Mouse (Mus musculus): ENCODE data around the gene Ube2j1. TPM values are rescaled to one million over a fixed set of nuclear protein-coding genes. Genes with fewer than 3 reads are reported as not detected.
"Not testable (repeated sequence)": the region's sequence is repeated elsewhere in the genome, so short reads cannot be mapped to it uniquely, and the experiment has no call there.

Gene Ube2j1
- polyA plus RNA-seq, 1 experiment: 46.6 TPM

- TF ChIP-seq POLR2A (IDR thresholded peaks at IDR 0.05; ENCODE audit: borderline replicate concordance, extremely low read depth, insufficient read depth, insufficient read length, poor library complexity, severe bottlenecking) (no peak), CTCF (IDR thresholded peaks at IDR 0.05; ENCODE audit: borderline replicate concordance, extremely low read depth, insufficient read depth, insufficient read length) (peak; percentile 9; the same call in 1 of the 2 replicates)
- no peak for DNase-seq (ENCODE audit: low read depth)
Observed at GRCm38 (mm10) chr4:32994168-32994567, 37.0 kb upstream of the Ube2j1 start.

DNA sequence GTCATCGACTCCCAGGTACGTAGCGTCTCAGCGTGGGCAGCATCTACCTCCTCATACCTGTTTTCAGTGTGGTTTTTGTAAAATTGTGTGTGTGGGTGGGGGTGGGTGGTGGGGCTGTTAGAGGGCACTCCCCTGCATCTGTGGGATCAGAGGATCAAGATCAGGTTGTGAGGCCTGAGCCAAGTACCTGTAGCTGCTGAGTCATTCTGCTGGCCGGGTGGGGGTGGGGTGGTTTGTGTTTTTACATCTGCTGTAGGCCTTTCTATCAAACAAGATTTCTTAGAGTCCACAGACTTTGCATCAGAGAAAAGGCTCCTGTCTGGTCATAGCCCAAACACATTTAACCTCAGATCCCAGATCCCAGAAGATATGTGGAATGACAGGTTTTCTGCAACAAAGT is 35.1 kb upstream of the Ube2j1 start:
- no peak for DNase-seq (ENCODE audit: low read depth)
- no peak for TF ChIP-seq CTCF (IDR thresholded peaks at IDR 0.05; ENCODE audit: borderline replicate concordance, extremely low read depth, insufficient read depth, insufficient read length)
- TF ChIP-seq POLR2A (IDR thresholded peaks at IDR 0.05; ENCODE audit: borderline replicate concordance, extremely low read depth, insufficient read depth, insufficient read length, poor library complexity, severe bottlenecking): no peak

DNA sequence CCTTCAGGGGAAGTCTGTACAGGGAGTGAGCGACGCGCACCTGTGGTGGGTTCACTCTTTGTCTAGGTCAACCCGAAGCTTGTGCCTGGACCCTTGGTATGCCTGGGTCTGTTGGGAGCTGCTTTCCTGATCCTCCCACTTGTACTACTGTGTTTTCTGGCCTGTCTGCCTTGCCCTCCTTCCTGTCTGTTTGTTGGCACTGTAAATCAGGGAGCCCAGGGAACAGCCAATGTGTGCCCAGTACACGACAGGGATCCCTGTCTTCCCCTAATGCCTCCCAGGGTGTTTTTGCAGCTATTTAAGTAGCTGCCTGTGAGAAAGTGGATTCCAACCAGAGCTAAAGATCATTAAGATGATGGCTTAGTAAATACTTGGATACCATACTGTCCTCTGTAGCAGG is 33.6 kb upstream of the Ube2j1 start:
- no peak for DNase-seq (ENCODE audit: low read depth)

GRCm38 (mm10) chr4:32998996-32999395 is 32.2 kb upstream of the Ube2j1 start:
- no peak for DNase-seq (ENCODE audit: low read depth)
- TF ChIP-seq POLR2A (IDR thresholded peaks at IDR 0.05; ENCODE audit: borderline replicate concordance, extremely low read depth, insufficient read depth, insufficient read length, poor library complexity, severe bottlenecking) (no peak), CTCF (IDR thresholded peaks at IDR 0.05; ENCODE audit: borderline replicate concordance, extremely low read depth, insufficient read depth, insufficient read length) (no peak)

More for the DNA sequence above, 33.6 kb upstream of the Ube2j1 start:
- no peak for TF ChIP-seq CTCF (IDR thresholded peaks at IDR 0.05; ENCODE audit: borderline replicate concordance, extremely low read depth, insufficient read depth, insufficient read length)
- no peak for TF ChIP-seq POLR2A (IDR thresholded peaks at IDR 0.05; ENCODE audit: borderline replicate concordance, extremely low read depth, insufficient read depth, insufficient read length, poor library complexity, severe bottlenecking)

DNA sequence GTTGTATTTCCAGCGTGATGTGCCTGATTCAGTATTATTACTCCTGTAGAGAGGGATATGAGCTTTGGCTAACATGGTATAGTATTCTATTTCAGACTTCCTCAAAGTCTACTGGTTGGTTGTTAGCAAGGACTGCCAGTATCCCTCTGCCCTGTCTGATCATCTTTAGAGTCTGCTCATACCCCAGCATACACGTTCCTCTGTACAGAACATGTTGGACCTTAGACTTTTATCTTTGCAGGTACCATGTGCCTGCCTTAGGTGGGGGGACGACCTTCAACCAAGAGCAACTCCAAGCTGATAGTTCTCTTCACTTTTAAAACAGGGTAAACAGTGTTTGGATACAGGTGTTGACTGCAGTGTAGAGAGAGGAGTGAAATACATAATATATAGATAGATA is 29.1 kb upstream of the Ube2j1 start:
- TF ChIP-seq POLR2A (IDR thresholded peaks at IDR 0.05; ENCODE audit: borderline replicate concordance, extremely low read depth, insufficient read depth, insufficient read length, poor library complexity, severe bottlenecking) (no peak), CTCF (IDR thresholded peaks at IDR 0.05; ENCODE audit: borderline replicate concordance, extremely low read depth, insufficient read depth, insufficient read length) (no peak)
- DNase-seq (ENCODE audit: low read depth): no peak

- DNase-seq (ENCODE audit: low read depth): not testable (repeated sequence)
Observed at GRCm38 (mm10) chr4:33005595-33006470, 25.4 kb upstream of the Ube2j1 start.

- TF ChIP-seq CTCF (IDR thresholded peaks at IDR 0.05; ENCODE audit: borderline replicate concordance, extremely low read depth, insufficient read depth, insufficient read length): no peak
- no peak for TF ChIP-seq POLR2A (IDR thresholded peaks at IDR 0.05; ENCODE audit: borderline replicate concordance, extremely low read depth, insufficient read depth, insufficient read length, poor library complexity, severe bottlenecking)
- DNase-seq (ENCODE audit: low read depth): no peak
Observed at GRCm38 (mm10) chr4:33006844-33007243, 24.4 kb upstream of the Ube2j1 start.

GRCm38 (mm10) chr4:33007443-33008217 is 23.6 kb upstream of the Ube2j1 start:
- no peak for DNase-seq (ENCODE audit: low read depth)
- no peak for TF ChIP-seq CTCF (IDR thresholded peaks at IDR 0.05; ENCODE audit: borderline replicate concordance, extremely low read depth, insufficient read depth, insufficient read length)
- TF ChIP-seq POLR2A (IDR thresholded peaks at IDR 0.05; ENCODE audit: borderline replicate concordance, extremely low read depth, insufficient read depth, insufficient read length, poor library complexity, severe bottlenecking): no peak

DNA sequence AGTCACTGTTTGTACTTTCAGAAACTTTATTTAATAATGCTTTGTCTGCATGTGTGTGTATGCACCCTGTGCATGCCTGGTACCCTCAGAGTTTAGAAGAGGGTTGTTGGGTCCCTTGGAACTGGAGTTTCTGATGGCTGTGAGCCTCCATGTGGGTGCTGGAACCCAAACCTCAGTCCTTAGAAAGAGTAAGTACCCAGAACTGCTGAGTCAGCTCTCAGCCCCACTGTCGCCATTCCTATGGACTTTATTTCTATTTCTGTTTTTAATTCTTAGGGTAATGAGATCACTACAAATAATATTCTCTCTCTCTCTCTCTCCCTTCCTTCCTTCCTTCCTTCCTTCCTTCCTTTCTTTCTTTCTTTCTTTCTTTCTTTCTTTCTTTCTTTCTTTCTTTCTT is 21.1 kb upstream of the Ube2j1 start:
- TF ChIP-seq CTCF (IDR thresholded peaks at IDR 0.05; ENCODE audit: borderline replicate concordance, extremely low read depth, insufficient read depth, insufficient read length): no peak
- no peak for TF ChIP-seq POLR2A (IDR thresholded peaks at IDR 0.05; ENCODE audit: borderline replicate concordance, extremely low read depth, insufficient read depth, insufficient read length, poor library complexity, severe bottlenecking)

GRCm38 (mm10) chr4:33012484-33012883 is 18.7 kb upstream of the Ube2j1 start:
- DNase-seq (ENCODE audit: low read depth): no peak
- no peak for TF ChIP-seq CTCF (IDR thresholded peaks at IDR 0.05; ENCODE audit: borderline replicate concordance, extremely low read depth, insufficient read depth, insufficient read length)
- no peak for TF ChIP-seq POLR2A (IDR thresholded peaks at IDR 0.05; ENCODE audit: borderline replicate concordance, extremely low read depth, insufficient read depth, insufficient read length, poor library complexity, severe bottlenecking)

More for the DNA sequence above, 21.1 kb upstream of the Ube2j1 start:
- no peak for DNase-seq (ENCODE audit: low read depth)

DNA sequence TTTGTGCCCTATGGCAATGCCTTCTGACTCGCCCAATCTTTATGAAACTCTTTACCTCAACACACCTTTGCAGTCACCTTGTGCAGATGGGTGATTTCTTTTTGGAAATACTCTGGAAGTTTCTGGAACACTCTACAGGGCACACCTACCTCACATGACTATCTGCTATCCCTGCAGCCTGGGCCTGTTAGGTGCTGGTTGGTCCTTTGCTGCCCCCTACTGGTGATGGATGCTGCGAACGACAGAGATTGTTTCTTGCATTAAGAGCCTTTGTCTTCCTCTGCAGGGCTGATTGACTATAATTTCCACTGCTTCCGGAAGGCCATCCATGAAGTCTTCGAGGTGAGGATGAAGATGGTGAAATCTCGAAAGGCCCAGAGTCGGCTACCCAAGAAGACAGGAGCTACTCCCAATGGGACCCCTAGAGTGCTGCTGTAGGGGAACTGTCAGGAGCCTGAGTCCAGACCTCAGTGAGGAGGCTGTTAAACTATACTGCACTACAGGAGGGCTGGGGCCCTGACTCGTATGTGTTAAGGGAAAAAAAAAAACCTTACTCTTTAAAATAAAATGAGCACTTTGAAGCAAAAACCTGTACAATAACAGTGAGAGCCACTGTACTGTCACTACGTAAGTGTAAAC is 12.7 kb upstream of the Ube2j1 start:
- TF ChIP-seq POLR2A (IDR thresholded peaks at IDR 0.05; ENCODE audit: borderline replicate concordance, extremely low read depth, insufficient read depth, insufficient read length, poor library complexity, severe bottlenecking) (no peak), CTCF (IDR thresholded peaks at IDR 0.05; ENCODE audit: borderline replicate concordance, extremely low read depth, insufficient read depth, insufficient read length) (peak; percentile 94)
- peak; percentile 95 for DNase-seq (ENCODE audit: low read depth)
